Mouse (Mus musculus) intestine, embryonic 14.5 days (tissue): ENCODE measurements around the gene Sit1. TPM values are rescaled to one million over a fixed set of nuclear protein-coding genes. Genes with fewer than 3 reads are reported as not detected.

ENCODE experiments used
- ATAC-seq: fragments of 200-750 bp; cut with Nextera tagmentation; replicated peaks from 2 replicates; pipeline ENCODE4 v1.8.0; 2017; ENCODE audit warnings: low read depth, moderate number of reproducible peaks, moderate TSS enrichment, moderate library complexity; ENCODE audit not compliant: low FRiP score, low TSS enrichment
- DNase-seq: peaks from one replicate; pipeline ENCODE4 v3.0.0-alpha.2; 2018; ENCODE audit warnings: low spot score
- H3K27ac ChIP-seq: fragments of 300-500 bp; sonication (generic); 2 replicates; pipeline ENCODE4 v1.5.1; 2014; ENCODE audit warnings: low read depth, mild to moderate bottlenecking, control low read depth
- H3K27me3 ChIP-seq: fragments of 300-500 bp; sonication (generic); replicated peaks from 2 replicates; pipeline ENCODE4 v1.6.1; 2014; ENCODE audit warnings: low read length, control low read depth; ENCODE audit not compliant: control insufficient read depth, insufficient read depth
- H3K36me3 ChIP-seq: fragments of 300-500 bp; sonication (generic); 2 replicates; pipeline ENCODE4 v1.6.1; 2014; ENCODE audit warnings: low read length, control low read depth; ENCODE audit not compliant: control insufficient read depth, insufficient read depth
- H3K4me1 ChIP-seq: fragments of 300-500 bp; sonication (generic); replicated peaks from 2 replicates; pipeline ENCODE4 v1.6.1; 2014; ENCODE audit warnings: low read length, control low read depth, mixed read lengths; ENCODE audit not compliant: control insufficient read depth, insufficient read depth
- H3K4me2 ChIP-seq: fragments of 300-500 bp; sonication (generic); 2 replicates; pipeline ENCODE4 v1.6.1; 2014; ENCODE audit warnings: low read length
- H3K4me3 ChIP-seq: fragments of 300-500 bp; sonication (generic); 2 replicates; pipeline ENCODE4 v1.5.1; 2014; ENCODE audit warnings: low read depth, low read length, control low read depth, mixed read lengths
- H3K9ac ChIP-seq: fragments of 300-500 bp; sonication (generic); 2 replicates; pipeline ENCODE4 v1.6.1; 2014; ENCODE audit warnings: mild to moderate bottlenecking, low read length
- H3K9me3 ChIP-seq: fragments of 300-500 bp; sonication (generic); 2 replicates; pipeline ENCODE4 v1.6.1; 2016; ENCODE audit warnings: low read length, control low read depth; ENCODE audit not compliant: control insufficient read depth
- WGBS: fragments of 180-500 bp; shearing (Covaris S2); extraction: QIAGEN DNeasy Blood & Tissue Kit; methylation state at CpG from one replicate; pipeline ENCODE4 v1.1.7; 2014; 5-methylcytosine and 5-hydroxymethylcytosine counted together
- polyA plus RNA-seq: library from polyadenylated mRNA; unstranded; fragments of >200 nt; fragmentation: Nextera tagmentation; extraction: Ambion mirVana; gene quantifications from 2 replicates; pipeline ENCODE4 v1.2.1, GENCODE M21; 2014

Gene Sit1
- polyA plus RNA-seq, 1 experiment from 2014 or later = not detected

DNA sequence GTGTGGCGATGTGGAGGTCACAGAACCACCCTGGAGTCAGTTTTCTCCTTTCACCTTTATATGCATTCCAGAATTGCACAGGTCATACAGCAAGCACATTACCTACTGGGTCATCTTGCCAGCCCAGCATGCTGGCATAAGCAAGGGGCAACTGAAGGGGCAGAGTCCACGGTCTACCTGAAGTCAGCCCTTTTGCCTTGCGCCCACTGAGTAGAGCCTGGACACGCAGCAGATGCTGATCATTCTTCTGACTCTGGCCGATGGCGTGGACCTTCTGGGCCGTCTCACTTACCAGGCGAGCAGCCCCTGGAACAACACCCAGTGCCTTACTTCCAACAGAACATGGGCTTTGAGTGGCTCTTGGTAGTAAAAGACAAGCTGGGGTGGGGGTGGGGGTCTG lies 13.9 kb upstream of the Sit1 start:
- no peak for ATAC-seq
- 95% methylated on average over 8 of the region's 8 CpGs for WGBS
- H3K4me2 ChIP-seq = peak overlapping the region; percentile 72; the same call in 1 of the 2 replicates

DNA sequence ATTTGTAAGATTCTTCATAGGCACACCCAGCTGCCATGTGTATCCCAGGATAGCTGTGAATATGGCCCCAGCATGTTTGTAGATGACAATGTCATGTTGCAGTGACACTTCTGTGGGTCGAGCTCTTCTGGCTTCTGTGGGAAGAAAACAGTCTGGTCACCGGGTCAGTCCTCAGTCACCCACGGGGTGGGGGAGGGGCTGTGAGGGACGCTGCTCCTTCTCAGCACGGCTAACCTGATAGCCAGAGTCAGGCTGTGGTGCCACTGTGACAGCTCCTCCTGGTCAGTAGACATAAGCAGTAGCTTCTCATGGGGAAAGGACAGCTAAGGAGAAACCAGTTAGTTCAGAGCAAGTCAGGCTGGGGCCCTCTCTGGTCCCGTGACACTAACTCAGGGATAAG lies 13.1 kb upstream of the Sit1 start:
- Histone ChIP-seq H3K4me3 (no peak overlapping the region), H3K9me3 (no peaks in the 10 kb centered on the region), H3K4me1 (peaks cover 26% of the 10 kb centered on the region), H3K27ac (no peak overlapping the region), H3K4me2 (no peak overlapping the region), H3K36me3 (peaks cover 18% of the 10 kb centered on the region), H3K9ac (no peak overlapping the region), H3K27me3 (no peaks in the 10 kb centered on the region)
- WGBS = 72% methylated on average over 6 of the region's 6 CpGs
- DNase-seq (no peak), ATAC-seq (no peak)

More for the DNA sequence above, 13.9 kb upstream of the Sit1 start:
- Histone ChIP-seq H3K27ac (no peak overlapping the region), H3K4me3 (no peak overlapping the region), H3K9me3 (no peaks in the 10 kb centered on the region), H3K4me1 (peaks cover 26% of the 10 kb centered on the region), H3K27me3 (no peaks in the 10 kb centered on the region), H3K36me3 (peaks cover 18% of the 10 kb centered on the region), H3K9ac (no peak overlapping the region)
- DNase-seq = no peak

GRCm38 (mm10) chr4:43493846-43494240 lies 10.3 kb upstream of the Sit1 start:
- Histone ChIP-seq H3K4me2 (peak overlapping the region; percentile 61), H3K27ac (peak overlapping the region; percentile 87), H3K9ac (peak overlapping the region; percentile 62), H3K4me3 (peak overlapping the region; percentile 65), H3K27me3 (no peaks in the 10 kb centered on the region), H3K9me3 (no peaks in the 10 kb centered on the region), H3K36me3 (peaks cover 18% of the 10 kb centered on the region), H3K4me1 (peaks cover 26% of the 10 kb centered on the region)
- ATAC-seq (no peak), DNase-seq (peak; percentile 65)
- 2% methylated on average over 9 of the region's 9 CpGs for WGBS

DNA sequence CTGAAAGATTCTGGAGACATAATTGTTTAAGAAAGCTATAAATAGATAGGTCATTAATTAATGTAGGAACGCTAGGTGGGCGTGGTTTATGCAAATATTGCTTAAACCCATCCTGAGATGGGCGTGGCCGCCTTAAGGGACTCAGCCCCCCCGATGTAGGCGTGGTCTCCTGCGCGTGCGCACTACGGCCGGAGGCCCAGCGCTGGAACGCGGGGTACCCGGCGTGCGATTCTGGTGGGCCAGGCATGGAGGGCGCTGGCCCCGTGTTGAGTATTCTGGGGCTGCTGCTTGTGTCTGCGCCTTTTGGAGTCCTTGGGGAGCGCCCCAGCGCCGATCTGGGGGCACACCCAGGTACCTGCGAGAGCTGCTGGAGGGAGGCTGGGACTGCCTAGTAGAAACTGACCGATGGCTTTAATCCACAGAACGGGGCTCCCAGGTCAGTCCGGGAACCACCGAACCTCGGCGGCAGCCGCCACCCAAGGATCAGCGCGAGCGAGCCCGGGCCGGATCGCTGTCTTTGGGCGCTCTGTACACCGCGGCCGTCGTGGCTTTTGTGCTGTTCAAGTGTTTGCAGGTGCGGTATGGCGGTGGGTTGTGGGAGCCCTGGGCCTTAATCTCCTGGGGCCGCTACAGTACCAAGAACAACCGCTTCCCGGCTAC lies 9.8 kb upstream of the Sit1 start:
- H3K9ac ChIP-seq = peak overlapping the region; percentile 62
- under 1% methylated on average over 47 of the region's 47 CpGs for WGBS
- no peaks in the 10 kb centered on the region for H3K27me3 ChIP-seq

DNA sequence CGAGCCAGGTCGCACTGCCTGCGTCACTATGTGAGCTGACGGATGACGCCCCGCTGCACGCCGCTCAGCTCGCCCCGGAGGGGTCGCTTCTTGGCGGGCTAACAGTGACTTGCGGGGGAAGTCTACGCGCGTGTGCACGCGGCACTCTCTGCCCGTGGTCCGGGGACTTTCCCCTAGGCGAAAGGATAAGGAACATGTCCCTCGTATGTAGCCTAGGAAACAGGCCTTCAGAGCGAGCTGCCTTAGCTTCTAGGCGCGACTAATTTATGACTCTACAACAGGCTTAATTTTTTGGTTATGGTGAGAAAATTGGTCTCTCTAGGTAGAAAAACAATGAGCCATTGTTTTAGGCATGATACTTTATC lies 9.3 kb upstream of the Sit1 start, which contains the start of gene Ccdc107:
Gene Ccdc107, plus strand, starts transcription at position 80 of the 365 bp plus-strand sequence.
- peak; percentile 89 for DNase-seq
- peak; percentile 97 for ATAC-seq
- peak within 1 kb of the TSS; percentile 65 for H3K4me3 ChIP-seq
- peak within 1 kb of the TSS; percentile 87 for H3K27ac ChIP-seq
- peak within 1 kb of the TSS; percentile 62 for H3K9ac ChIP-seq
- peak within 1 kb of the TSS; percentile 61 for H3K4me2 ChIP-seq
- no peaks in the 10 kb centered on the region for H3K9me3 ChIP-seq
- WGBS = 3% methylated on average over 25 of the region's 25 CpGs
- peaks cover 16% of the 10 kb centered on the region for H3K4me1 ChIP-seq
- H3K36me3 ChIP-seq = peaks cover 18% of the 10 kb centered on the region
- no peaks in the 10 kb centered on the region for H3K27me3 ChIP-seq

More for the DNA sequence above, 9.8 kb upstream of the Sit1 start:
- H3K27ac ChIP-seq = peak overlapping the region; percentile 87
- no peaks in the 10 kb centered on the region for H3K9me3 ChIP-seq
- H3K4me2 ChIP-seq = peak overlapping the region; percentile 61
- peak; percentile 87 for ATAC-seq
- peak overlapping the region; percentile 65 for H3K4me3 ChIP-seq
- H3K36me3 ChIP-seq = peaks cover 18% of the 10 kb centered on the region
- H3K4me1 ChIP-seq = peaks cover 21% of the 10 kb centered on the region
- DNase-seq = peak; percentile 99

DNA sequence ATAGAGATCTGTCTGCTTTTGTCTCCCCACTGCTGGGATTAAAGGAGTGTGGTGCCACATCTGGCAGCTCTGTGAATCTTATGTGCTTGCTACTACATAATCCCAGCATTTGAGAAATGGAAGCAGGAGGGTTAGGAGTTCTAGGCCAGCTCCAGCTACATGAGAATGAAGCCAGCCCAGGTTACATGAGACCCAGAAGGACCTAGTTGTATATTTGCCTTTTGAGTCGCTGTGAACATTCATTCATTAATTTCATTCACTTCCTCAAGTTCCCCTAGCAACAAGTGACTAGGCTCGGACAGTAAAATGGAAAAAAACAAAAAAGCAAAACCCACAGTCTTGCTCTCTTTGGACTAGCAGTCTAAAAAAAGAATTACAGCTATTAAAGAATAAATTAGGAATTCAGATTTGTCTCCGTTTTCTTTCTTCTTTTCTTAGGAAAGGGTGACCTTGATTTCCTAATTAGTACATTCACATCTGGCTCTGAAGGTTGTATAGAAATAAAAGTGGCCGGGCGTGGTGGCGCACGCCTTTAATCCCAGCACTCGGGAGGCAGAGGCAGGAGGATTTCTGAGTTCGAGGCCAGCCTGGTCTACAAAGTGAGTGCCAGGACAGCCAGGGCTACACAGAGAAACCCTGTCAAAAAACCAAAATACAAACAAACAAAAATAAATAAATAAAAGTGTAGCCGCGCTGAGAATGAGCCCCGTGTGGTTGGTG lies 8.7 kb upstream of the Sit1 start:
- H3K9me3 ChIP-seq = no peaks in the 10 kb centered on the region
- H3K36me3 ChIP-seq = peaks cover 15% of the 10 kb centered on the region
- 40% methylated on average over 12 of the region's 12 CpGs for WGBS
- peak overlapping the region; percentile 87 for H3K27ac ChIP-seq
- peak overlapping the region; percentile 65 for H3K4me3 ChIP-seq
- no peaks in the 10 kb centered on the region for H3K27me3 ChIP-seq
- no peak overlapping the region for H3K9ac ChIP-seq
- DNase-seq (no peak), ATAC-seq (no peak)
- peak overlapping the region; percentile 36 for H3K4me2 ChIP-seq
- peaks cover 12% of the 10 kb centered on the region for H3K4me1 ChIP-seq

- Histone ChIP-seq H3K4me1 (peaks cover 11% of the 10 kb centered on the region; the same call in 1 of the 2 replicates), H3K4me2 (no peak overlapping the region), H3K9ac (no peak overlapping the region), H3K9me3 (no peaks in the 10 kb centered on the region), H3K36me3 (peaks cover under 1% of the 10 kb centered on the region; the same call in 1 of the 2 replicates), H3K27ac (no peak overlapping the region), H3K4me3 (no peak overlapping the region), H3K27me3 (no peaks in the 10 kb centered on the region)
- WGBS = 83% methylated on average over 5 of the region's 5 CpGs
- ATAC-seq (no peak), DNase-seq (no peak)
These were observed 7.3 kb upstream of the Sit1 start for GRCm38 (mm10) chr4:43490801-43491200.

DNA sequence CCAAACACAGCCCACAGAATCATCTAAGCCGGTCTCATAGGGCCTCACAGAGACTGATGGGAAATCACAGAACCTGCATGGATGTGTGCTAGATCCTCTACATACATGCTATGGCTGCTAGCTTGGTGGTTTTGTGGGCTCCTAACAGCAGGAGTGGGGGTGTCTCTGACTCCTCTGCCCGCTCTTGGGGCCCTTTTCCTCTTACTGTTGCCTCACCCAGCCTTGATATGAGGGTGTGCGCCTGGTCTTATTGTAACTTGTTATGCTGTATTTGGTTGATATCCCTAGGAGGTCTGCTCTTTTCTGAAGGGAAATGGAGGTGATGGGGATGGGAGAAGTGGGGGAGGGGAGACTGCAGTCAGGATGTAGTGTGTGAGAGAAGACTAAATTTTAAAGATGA lies 6.1 kb upstream of the Sit1 start:
- H3K36me3 ChIP-seq = no peaks in the 10 kb centered on the region
- ATAC-seq (no peak), DNase-seq (no peak)
- H3K9ac ChIP-seq = no peak overlapping the region
- WGBS = 89% methylated on average over 3 of the region's 3 CpGs
- no peaks in the 10 kb centered on the region for H3K9me3 ChIP-seq
- no peak overlapping the region for H3K4me3 ChIP-seq
- H3K27me3 ChIP-seq = no peaks in the 10 kb centered on the region
- H3K27ac ChIP-seq = no peak overlapping the region
- H3K4me2 ChIP-seq = no peak overlapping the region
- H3K4me1 ChIP-seq = peaks cover 6% of the 10 kb centered on the region; the same call in 1 of the 2 replicates
